Mouse (Mus musculus): ENCODE measurements around the gene Ncdn.

DNA sequence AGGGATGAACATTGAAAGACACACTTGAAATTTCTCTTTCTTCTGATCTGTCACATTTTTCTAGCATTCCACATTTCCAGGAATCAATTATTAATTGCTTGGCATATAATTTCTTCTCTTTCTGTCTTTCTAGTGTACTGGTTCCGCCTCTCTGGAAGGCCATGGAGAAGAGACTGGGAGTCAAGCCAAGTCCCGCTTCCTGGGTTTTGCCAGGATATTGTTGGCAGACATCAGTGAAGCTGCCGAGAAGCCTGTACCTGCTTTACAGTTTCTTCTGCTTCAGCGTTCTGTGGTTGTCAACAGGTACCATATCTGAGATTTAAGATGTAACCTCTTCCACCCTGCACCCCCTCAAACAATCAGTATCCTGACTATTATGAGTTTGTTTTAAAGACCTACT, 3.5 kb upstream of the Ncdn start:
- TF ChIP-seq GATA1 (IDR thresholded peaks at IDR 0.05; ENCODE audit: borderline replicate concordance, low read length) = no peak
- no peak for TF ChIP-seq FLI1 (IDR thresholded peaks at IDR 0.05; ENCODE audit: low read length)
